Mouse (Mus musculus): ENCODE measurements around the gene Vgf.

Gene Vgf

GRCm38 (mm10) chr5:137070881-137071605, 44.9 kb downstream of the Vgf start:
- DNase-seq (ENCODE audit: low read depth, low spot score) = no peak

GRCm38 (mm10) chr5:137072079-137072960, 46.1 kb downstream of the Vgf start, which contains the start of gene Serpine1:
Gene Serpine1, minus strand, starts transcription at chr5:137072268.
- DNase-seq (ENCODE audit: low read depth, low spot score) = peak; percentile 92

GRCm38 (mm10) chr5:137073141-137073540, 46.9 kb downstream of the Vgf start:
- peak; percentile 29 for DNase-seq (ENCODE audit: low read depth, low spot score)

- DNase-seq (ENCODE audit: low read depth, low spot score) = peak; percentile 46
Observed at GRCm38 (mm10) chr5:137074191-137074651, 48.0 kb downstream of the Vgf start.

GRCm38 (mm10) chr5:137075726-137076125, 49.5 kb downstream of the Vgf start:
- DNase-seq (ENCODE audit: low read depth, low spot score) = no peak

GRCm38 (mm10) chr5:137076191-137076930, 50.2 kb downstream of the Vgf start:
- DNase-seq (ENCODE audit: low read depth, low spot score) = no peak

GRCm38 (mm10) chr5:137077187-137077586, 51.0 kb downstream of the Vgf start:
- no peak for DNase-seq (ENCODE audit: low read depth, low spot score)

GRCm38 (mm10) chr5:137078041-137078440, 51.8 kb downstream of the Vgf start:
- DNase-seq (ENCODE audit: low read depth, low spot score) = no peak

GRCm38 (mm10) chr5:137078616-137079015, 52.4 kb downstream of the Vgf start:
- DNase-seq (ENCODE audit: low read depth, low spot score) = no peak

GRCm38 (mm10) chr5:137079849-137080248, 53.7 kb downstream of the Vgf start:
- DNase-seq (ENCODE audit: low read depth, low spot score) = no peak
